Mouse (Mus musculus) liver, postnatal 0 days (tissue): ENCODE data around the gene Slc7a6os. TPM values are rescaled to one million over a fixed set of nuclear protein-coding genes. Genes with fewer than 3 reads are reported as not detected.

ENCODE experiments used
- ATAC-seq: fragments of 200-750 bp; cut with Nextera tagmentation; 2 replicates; pipeline ENCODE4 v1.8.0; 2017; ENCODE audit warnings: mild to moderate bottlenecking, moderate library complexity
- DNase-seq: peaks from one replicate; pipeline ENCODE4 v3.0.0-alpha.2; 2016
- H3K27ac ChIP-seq: fragments of 300-500 bp; sonication (generic); 2 replicates; pipeline ENCODE4 v1.5.1; 2014; ENCODE audit warnings: antibody characterized with exemption, moderate library complexity, mild to moderate bottlenecking, low read depth
- H3K27me3 ChIP-seq: fragments of 300-500 bp; sonication (generic); 2 replicates; pipeline ENCODE4 v1.6.1; 2014; ENCODE audit warnings: low read length, control low read depth, mixed read lengths; ENCODE audit not compliant: insufficient read depth
- H3K36me3 ChIP-seq: fragments of 300-500 bp; sonication (generic); replicated peaks from 2 replicates; pipeline ENCODE4 v1.6.1; 2014; ENCODE audit warnings: mild to moderate bottlenecking, control low read depth, low read length, moderate library complexity, mixed read lengths; ENCODE audit not compliant: insufficient read depth
- H3K4me1 ChIP-seq: fragments of 300-500 bp; sonication (generic); 2 replicates; pipeline ENCODE4 v1.6.1; 2014; ENCODE audit warnings: antibody characterized with exemption, mild to moderate bottlenecking, control low read depth; ENCODE audit not compliant: insufficient read depth
- H3K4me2 ChIP-seq: fragments of 300-500 bp; sonication (generic); 2 replicates; pipeline ENCODE4 v1.6.1; 2014; ENCODE audit warnings: low read depth, mild to moderate bottlenecking, low read length, moderate library complexity, mixed read lengths
- H3K4me3 ChIP-seq: fragments of 300-500 bp; sonication (generic); 2 replicates; pipeline ENCODE4 v1.5.1; 2014; ENCODE audit warnings: low read depth, low read length
- H3K9ac ChIP-seq: fragments of 300-500 bp; sonication (generic); replicated peaks from 2 replicates; pipeline ENCODE4 v1.6.1; 2014; ENCODE audit warnings: mild to moderate bottlenecking, moderate library complexity
- H3K9me3 ChIP-seq: fragments of 300-500 bp; sonication (generic); 2 replicates; pipeline ENCODE4 v1.6.1; 2016; ENCODE audit warnings: mild to moderate bottlenecking, control low read depth, low read length, mixed read lengths
- CTCF ChIP-seq: sonication (generic); IDR thresholded peaks from 2 replicates; pipeline ENCODE4 v1.5.1; 2016; ENCODE audit warnings: antibody characterized with exemption, low read depth
- EP300 ChIP-seq: IDR thresholded peaks from 2 replicates; pipeline ENCODE4 v1.6.1; 2016; ENCODE audit warnings: antibody characterized with exemption, low read depth, mild to moderate bottlenecking
- WGBS: fragments of 180-500 bp; shearing (Covaris S2); extraction: QIAGEN DNeasy Blood & Tissue Kit; methylation state at CpG from one replicate; pipeline ENCODE4 v1.1.7; 2014; ENCODE audit not compliant: insufficient replicate concordance; 5-methylcytosine and 5-hydroxymethylcytosine counted together
- polyA plus RNA-seq: library from polyadenylated mRNA; unstranded; fragments of >200 nt; fragmentation: Nextera tagmentation; extraction: Ambion mirVana; gene quantifications from 2 replicates; pipeline ENCODE4 v1.2.1, GENCODE M21; 2015

The Slc7a6os gene
- polyA plus RNA-seq, 1 experiment from 2014 or later = 12.1 TPM

GRCm38 (mm10) chr8:106178428-106178827, 32.3 kb downstream of the Slc7a6os start:
- no peaks in the 10 kb centered on the region for H3K27me3 ChIP-seq
- no peaks in the 10 kb centered on the region for H3K9me3 ChIP-seq
- 69% methylated on average over 2 of the region's 2 CpGs for WGBS
- no peak overlapping the region for H3K4me3 ChIP-seq
- no peak for DNase-seq
- no peak overlapping the region for H3K9ac ChIP-seq
- TF ChIP-seq EP300 (no peak), CTCF (no peak)
- H3K4me1 ChIP-seq = no peaks in the 10 kb centered on the region
- no peak for ATAC-seq
- H3K27ac ChIP-seq = no peak overlapping the region
- H3K4me2 ChIP-seq = no peak overlapping the region
- H3K36me3 ChIP-seq = no peaks in the 10 kb centered on the region

GRCm38 (mm10) chr8:106177594-106177993, 33.1 kb downstream of the Slc7a6os start:
- H3K4me2 ChIP-seq = no peak overlapping the region
- no peak overlapping the region for H3K4me3 ChIP-seq
- DNase-seq (no peak), ATAC-seq (no peak)
- no peak overlapping the region for H3K9ac ChIP-seq
- WGBS = 79% methylated on average over 1 of the region's 1 CpGs
- H3K27ac ChIP-seq = no peak overlapping the region
- no peaks in the 10 kb centered on the region for H3K9me3 ChIP-seq
- TF ChIP-seq CTCF (no peak), EP300 (no peak)
- H3K27me3 ChIP-seq = no peaks in the 10 kb centered on the region
- no peaks in the 10 kb centered on the region for H3K36me3 ChIP-seq
- no peaks in the 10 kb centered on the region for H3K4me1 ChIP-seq

GRCm38 (mm10) chr8:106176891-106177290, 33.8 kb downstream of the Slc7a6os start:
- Histone ChIP-seq H3K9me3 (no peaks in the 10 kb centered on the region), H3K4me3 (no peak overlapping the region), H3K27ac (no peak overlapping the region), H3K36me3 (no peaks in the 10 kb centered on the region), H3K4me2 (no peak overlapping the region), H3K9ac (no peak overlapping the region), H3K4me1 (no peaks in the 10 kb centered on the region), H3K27me3 (no peaks in the 10 kb centered on the region)
- DNase-seq (no peak), ATAC-seq (no peak)
- WGBS = 64% methylated on average over 1 of the region's 1 CpGs
- TF ChIP-seq EP300 = no peak
- no peak for TF ChIP-seq CTCF

GRCm38 (mm10) chr8:106173566-106173965, 37.2 kb downstream of the Slc7a6os start:
- no peak overlapping the region for H3K4me2 ChIP-seq
- H3K27ac ChIP-seq = no peak overlapping the region
- H3K9ac ChIP-seq = no peak overlapping the region
- TF ChIP-seq CTCF (no peak), EP300 (no peak)
- no peaks in the 10 kb centered on the region for H3K9me3 ChIP-seq
- no peaks in the 10 kb centered on the region for H3K27me3 ChIP-seq
- ATAC-seq = no peak
- no peaks in the 10 kb centered on the region for H3K36me3 ChIP-seq
- no peak overlapping the region for H3K4me3 ChIP-seq
- no peak for DNase-seq
- WGBS = 79% methylated on average over 3 of the region's 3 CpGs
- peaks cover 4% of the 10 kb centered on the region for H3K4me1 ChIP-seq

- 23% methylated on average over 6 of the region's 6 CpGs for WGBS
- H3K27ac ChIP-seq = no peak overlapping the region
- no peaks in the 10 kb centered on the region for H3K36me3 ChIP-seq
- H3K27me3 ChIP-seq = peaks cover 4% of the 10 kb centered on the region
- no peaks in the 10 kb centered on the region for H3K9me3 ChIP-seq
- ATAC-seq = no peak
- no peak overlapping the region for H3K4me3 ChIP-seq
- no peak for TF ChIP-seq EP300
- no peak; the same call in 1 of the 2 replicates for TF ChIP-seq CTCF
- no peak for DNase-seq
- peaks cover 11% of the 10 kb centered on the region for H3K4me1 ChIP-seq
- no peak overlapping the region for H3K9ac ChIP-seq
- H3K4me2 ChIP-seq = peak overlapping the region; percentile 99; the same call in 1 of the 2 replicates
Measured at GRCm38 (mm10) chr8:106169934-106170480, 40.7 kb downstream of the Slc7a6os start.

GRCm38 (mm10) chr8:106169017-106169933, 41.5 kb downstream of the Slc7a6os start:
- ATAC-seq (peak; percentile 48), DNase-seq (peak; percentile 36)
- Histone ChIP-seq H3K9me3 (no peaks in the 10 kb centered on the region), H3K4me1 (peaks cover 11% of the 10 kb centered on the region), H3K4me2 (peak overlapping the region; percentile 99), H3K36me3 (no peaks in the 10 kb centered on the region), H3K9ac (peak overlapping the region; percentile 64), H3K4me3 (peak overlapping the region; percentile 65), H3K27me3 (peaks cover 4% of the 10 kb centered on the region), H3K27ac (peak overlapping the region; percentile 29; the same call in 1 of the 2 replicates)
- 1% methylated on average over 51 of the region's 54 CpGs for WGBS
- no peak for TF ChIP-seq CTCF
- TF ChIP-seq EP300 = no peak
